ENCODE assay signal across 27 mouse cellular contexts in the genomic region with DNA sequence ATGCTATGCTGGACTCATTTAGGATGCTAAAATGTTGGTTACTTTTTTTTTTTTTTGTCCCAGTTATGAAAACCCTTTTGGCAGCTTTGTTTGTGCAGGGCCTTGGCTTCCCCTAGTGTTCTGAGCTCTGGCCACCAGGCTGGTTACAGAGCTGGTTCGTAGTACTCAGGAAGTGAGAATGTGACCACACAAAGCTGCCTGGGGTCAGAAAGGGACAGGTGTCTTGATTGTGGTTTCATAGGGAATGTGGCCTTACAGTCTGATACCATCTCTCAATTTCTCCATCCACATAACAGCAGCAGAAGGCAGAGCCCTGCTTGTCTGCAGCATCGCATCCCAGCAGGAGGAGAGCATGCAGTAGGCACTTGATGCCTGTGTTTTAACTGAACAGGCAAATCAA.
"Had no signal": no experiment of that assay in that cellular context is flagged by ENCODE, and none has a peak within 500 bp of the region (broad histone marks: within the 10 kb centered on the region; RNA-seq: fewer than 3 reads in every experiment).

No protein-coding gene starts in this region.

- H3K4me3 ChIP-seq: gastrocnemius, adult 2 months; heart, adult 2 months; heart, embryonic 13.5 days; heart, embryonic 15.5 days; hindbrain, embryonic 13.5 days; hindbrain, embryonic 15.5 days; kidney, embryonic 15.5 days; limb, embryonic 10.5 days; limb, embryonic 12.5 days had no signal

- ATAC-seq: hindbrain, postnatal 0 days; intestine, embryonic 16.5 days had no signal

- H3K27ac ChIP-seq: gastrocnemius, adult 2 months; heart, adult 2 months; heart, embryonic 13.5 days; heart, embryonic 15.5 days; hindbrain, embryonic 13.5 days; hindbrain, embryonic 15.5 days; hindbrain, postnatal 0 days; kidney, embryonic 15.5 days; kidney, postnatal 0 days; limb, embryonic 10.5 days; limb, embryonic 12.5 days; liver, embryonic 14.5 days had no signal

- H3K27me3 ChIP-seq: heart, embryonic 13.5 days; heart, embryonic 15.5 days; hindbrain, embryonic 13.5 days; hindbrain, embryonic 15.5 days; kidney, embryonic 15.5 days; limb, embryonic 12.5 days had no signal

- H3K4me2 ChIP-seq: heart, embryonic 11.5 days; heart, embryonic 13.5 days; heart, embryonic 15.5 days; hindbrain, embryonic 13.5 days; hindbrain, embryonic 15.5 days; kidney, embryonic 15.5 days; limb, embryonic 12.5 days; liver, embryonic 11.5 days had no signal

- DNase-seq: gastrocnemius, adult 2 months; gastrocnemius, postnatal 10 days; gastrocnemius, postnatal 25 days; heart, adult 2 months; heart, postnatal 14 days; heart, postnatal 4 days; kidney, adult 11 months; kidney, adult 2 months; kidney, adult 9 months; kidney, postnatal 14 days; kidney, postnatal 36 days; layer of hippocampus, adult 9-11 months; layer of hippocampus, postnatal 36 days; liver had no signal

- H3K4me1 ChIP-seq: heart, embryonic 13.5 days; heart, embryonic 15.5 days; hindbrain, embryonic 13.5 days; hindbrain, embryonic 15.5 days; kidney, embryonic 15.5 days had no signal

- H3K36me3 ChIP-seq: heart, embryonic 13.5 days; heart, embryonic 15.5 days; hindbrain, embryonic 13.5 days; hindbrain, embryonic 15.5 days; kidney, embryonic 15.5 days; limb, embryonic 10.5 days; limb, embryonic 12.5 days had no signal

- H3K9ac ChIP-seq: heart, embryonic 13.5 days; heart, embryonic 15.5 days; hindbrain, embryonic 13.5 days; hindbrain, embryonic 15.5 days; kidney, embryonic 15.5 days; limb, embryonic 12.5 days; liver, embryonic 14.5 days had no signal

- H3K9me3 ChIP-seq: heart, embryonic 13.5 days; heart, embryonic 15.5 days; hindbrain, embryonic 13.5 days; hindbrain, embryonic 15.5 days; kidney, embryonic 15.5 days; limb, embryonic 10.5 days; limb, embryonic 12.5 days had no signal
